18 mouse cellular contexts compared by ENCODE assay signal in genomic region chr14:21115318-21115717, GRCm38 (mm10).
DNase-seq lines count a peak whose midpoint lies in the region; ATAC-seq and TF ChIP-seq lines count a peak whose summit lies in the region.
"Had no signal": no experiment of that assay in that cellular context is flagged by ENCODE, and none has a peak within 500 bp of the region (broad histone marks: within the 10 kb centered on the region; RNA-seq: fewer than 3 reads in every experiment).

No protein-coding gene starts in this region.

- H3K9ac ChIP-seq in liver, embryonic 13.5 days: no peak overlapping the region
- H3K9ac ChIP-seq: embryonic facial prominence, embryonic 13.5 days; forebrain, embryonic 12.5 days; hindbrain, embryonic 15.5 days; limb, embryonic 13.5 days; lung, embryonic 14.5 days; midbrain, embryonic 12.5 days; neural tube, embryonic 15.5 days had no signal

- no peaks in the 10 kb centered on the region for H3K27me3 ChIP-seq in kidney, adult 2 months (replicated peaks; ENCODE audit: control insufficient read depth, insufficient read depth, low read length)
- H3K27me3 ChIP-seq in liver, embryonic 13.5 days: no peaks in the 10 kb centered on the region
- H3K27me3 ChIP-seq: embryonic facial prominence, embryonic 13.5 days; forebrain, embryonic 12.5 days; hindbrain, embryonic 15.5 days; limb, embryonic 13.5 days; midbrain, embryonic 12.5 days; neural tube, embryonic 15.5 days had no signal

- TF ChIP-seq POLR2A in kidney, adult 2 months (IDR thresholded peaks at IDR 0.05; ENCODE audit: low read depth, low read length): no peak

- H3K4me2 ChIP-seq in liver, embryonic 13.5 days: no peak overlapping the region
- H3K4me2 ChIP-seq: embryonic facial prominence, embryonic 13.5 days; forebrain, embryonic 12.5 days; hindbrain, embryonic 15.5 days; limb, embryonic 13.5 days; lung, embryonic 14.5 days; midbrain, embryonic 12.5 days; neural tube, embryonic 15.5 days had no signal

- no peak for ATAC-seq in liver, embryonic 13.5 days (ENCODE audit: low read depth)

- no peaks in the 10 kb centered on the region for H3K9me3 ChIP-seq in liver, embryonic 13.5 days (replicated peaks)
- H3K9me3 ChIP-seq: embryonic facial prominence, embryonic 13.5 days; forebrain, embryonic 12.5 days; hindbrain, embryonic 15.5 days; limb, embryonic 13.5 days; midbrain, embryonic 12.5 days; neural tube, embryonic 15.5 days had no signal

- H3K27ac ChIP-seq in kidney, adult 2 months (ENCODE audit: insufficient read depth, low read depth, low read length): no peak overlapping the region
- H3K27ac ChIP-seq in left cerebral cortex, adult 2 months: peak overlapping the region; percentile 28; the same call in 1 of the 2 replicates
- H3K27ac ChIP-seq in liver, embryonic 13.5 days: peak overlapping the region; percentile 29; the same call in 1 of the 2 replicates
- H3K27ac ChIP-seq: embryonic facial prominence, embryonic 13.5 days; forebrain, embryonic 12.5 days; hindbrain, embryonic 15.5 days; limb, embryonic 13.5 days; midbrain, embryonic 12.5 days; neural tube, embryonic 15.5 days had no signal

- peak; percentile 50 for DNase-seq in kidney, adult 2 months
- no peak for DNase-seq in kidney, postnatal 4 days
- DNase-seq in left cerebral cortex, adult 2 months (ENCODE audit: extremely low spot score in 1 of 2, low spot score in 2 of 2): no peak
- DNase-seq in left cerebral cortex, postnatal 10 days (ENCODE audit: extremely low spot score in 1 of 2, low spot score in 2 of 2): no peak
- no peak for DNase-seq in liver, embryonic 13.5 days
- DNase-seq in cerebellum, adult 8-10 months: no peak
- DNase-seq in urinary bladder, adult 18-20 months (ENCODE audit: low spot score in 2 of 2): no peak
- DNase-seq: cerebellum, postnatal 36 days; right cerebral cortex, adult 18-20 months; right cerebral cortex, postnatal 4 days had no signal

- no peak for TF ChIP-seq CTCF in kidney, adult 2 months (conservative IDR thresholded peaks at IDR 0.05; ENCODE audit: insufficient read depth, insufficient read length, low read depth, low read length)
- no peak for TF ChIP-seq CTCF in left cerebral cortex, adult 2 months (IDR thresholded peaks at IDR 0.05)

- H3K4me3 ChIP-seq in kidney, adult 2 months (ENCODE audit: insufficient read depth, low read depth, low read length): no peak overlapping the region
- no peak overlapping the region for H3K4me3 ChIP-seq in left cerebral cortex, adult 2 months
- H3K4me3 ChIP-seq in liver, embryonic 13.5 days (replicated peaks): no peak overlapping the region
- H3K4me3 ChIP-seq: embryonic facial prominence, embryonic 13.5 days; erythroblast, embryonic 14.5 days; forebrain, embryonic 12.5 days; hindbrain, embryonic 15.5 days; limb, embryonic 13.5 days; midbrain, embryonic 12.5 days; neural tube, embryonic 15.5 days had no signal

- intact Hi-C loops in left cerebral cortex, adult 2 months (cut with DNase I): no loop called here
- intact Hi-C loops in left cerebral cortex, postnatal 10 days (cut with DNase I): loop anchor here (5.0 kb wide), 1 partner anchor 63 kb away; the partner anchor contains the start of genes Adk and Ap3m1

- H3K36me3 ChIP-seq in kidney, adult 2 months (ENCODE audit: control insufficient read depth, insufficient read depth, low read length): no peaks in the 10 kb centered on the region
- 0 out of 2 replicates have a peak, but pooled peaks cover 3% of the 10 kb centered on the region for H3K36me3 ChIP-seq in liver, embryonic 13.5 days
- H3K36me3 ChIP-seq: embryonic facial prominence, embryonic 13.5 days; forebrain, embryonic 12.5 days; hindbrain, embryonic 15.5 days; limb, embryonic 13.5 days; midbrain, embryonic 12.5 days; neural tube, embryonic 15.5 days had no signal

- WGBS in kidney, adult 2 months: 45% methylated on average over 4 of the region's 4 CpGs
- WGBS in liver, embryonic 13.5 days (ENCODE audit: insufficient replicate concordance): 71% methylated on average over 4 of the region's 4 CpGs

- H3K4me1 ChIP-seq in kidney, adult 2 months (ENCODE audit: control insufficient read depth, insufficient read depth, low read length): no peaks in the 10 kb centered on the region; the same call in 1 of the 2 replicates
- peaks cover 31% of the 10 kb centered on the region for H3K4me1 ChIP-seq in liver, embryonic 13.5 days (replicated peaks)
- H3K4me1 ChIP-seq: embryonic facial prominence, embryonic 13.5 days; forebrain, embryonic 12.5 days; hindbrain, embryonic 15.5 days; limb, embryonic 13.5 days; midbrain, embryonic 12.5 days; neural tube, embryonic 15.5 days had no signal
